Mouse (Mus musculus) liver, embryonic 14.5 days (tissue): Measurements from ENCODE around the gene Syt5.

Source experiments
- CTCF ChIP-seq: IDR thresholded peaks from 2 replicates; pipeline ENCODE4 v1.5.1; 2016; ENCODE audit warnings: antibody characterized with exemption, low read depth, control low read depth
- EP300 ChIP-seq: IDR thresholded peaks from 2 replicates; pipeline ENCODE4 v1.6.1; 2016; ENCODE audit warnings: antibody characterized with exemption, low read depth

GRCm38 (mm10) chr7:4511489-4512224, 35.7 kb downstream of the Syt5 start:
- no peak for TF ChIP-seq CTCF
- no peak for TF ChIP-seq EP300
